Mouse (Mus musculus): Measurements from ENCODE around the gene Ulk3. TPM values are rescaled to one million over a fixed set of nuclear protein-coding genes. Genes with fewer than 3 reads are reported as not detected.

Ulk3 gene
- polyA plus RNA-seq, 1 experiment from 2014 or later, result 3.7 TPM

DNA sequence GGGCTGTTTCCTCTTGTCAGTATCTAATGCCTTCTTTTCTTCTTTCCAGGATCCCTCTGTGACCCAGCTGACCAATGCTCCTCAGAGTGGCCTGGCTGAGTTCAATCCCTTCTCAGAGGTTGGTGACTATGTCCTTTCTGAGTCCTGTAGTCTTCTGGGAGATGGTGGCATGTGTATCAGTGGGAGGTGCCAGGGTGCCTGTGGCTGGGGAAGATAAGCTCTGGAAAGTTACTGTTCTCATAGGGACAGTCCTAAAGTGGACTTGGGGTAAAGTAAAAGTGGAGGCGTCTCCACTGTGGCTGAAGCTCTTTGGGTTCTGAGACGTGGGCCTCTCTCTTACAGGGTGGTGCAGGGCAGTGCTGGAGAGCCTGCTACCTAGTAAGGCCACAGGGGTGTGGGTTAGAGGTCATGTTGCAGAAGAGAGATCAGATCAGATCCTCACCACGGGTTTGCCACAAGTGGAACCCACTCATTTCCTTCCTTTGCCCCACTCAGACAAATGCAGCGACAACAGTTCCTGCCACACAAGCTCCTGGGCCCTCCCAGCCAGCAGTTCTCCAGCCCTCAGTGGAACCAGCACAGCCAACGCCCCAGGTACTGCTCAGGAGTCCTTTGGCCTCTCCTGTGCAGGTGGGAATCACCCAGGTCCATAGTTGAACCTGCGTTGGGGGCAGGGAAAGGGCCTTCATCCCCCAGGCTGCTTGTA, 12.0 kb upstream of the Ulk3 start:
- H3K27me3 ChIP-seq (ENCODE audit: insufficient read depth, low read length), result no peaks in the 10 kb centered on the region
- peaks cover 47% of the 10 kb centered on the region for H3K36me3 ChIP-seq (replicated peaks; ENCODE audit: insufficient read depth, low read length)
- no peak overlapping the region for H3K27ac ChIP-seq (ENCODE audit: low read depth)
- H3K4me1 ChIP-seq (ENCODE audit: insufficient read depth), result peaks cover 5% of the 10 kb centered on the region; the same call in 1 of the 2 replicates
- 39% methylated on average over 6 of the region's 6 CpGs for WGBS (ENCODE audit: insufficient replicate concordance)
- TF ChIP-seq CTCF (IDR thresholded peaks at IDR 0.05; ENCODE audit: low read depth), result no peak
- peak; percentile 24; the same call in 1 of the 2 replicates for TF ChIP-seq EP300 (IDR thresholded peaks at IDR 0.05; ENCODE audit: low read depth)
- no peak overlapping the region for H3K4me2 ChIP-seq (ENCODE audit: low read depth, low read length)
- H3K9ac ChIP-seq (replicated peaks), result no peak overlapping the region
- H3K4me3 ChIP-seq (ENCODE audit: low read depth, low read length), result no peak overlapping the region
- ATAC-seq (peak; percentile 79), DNase-seq (no peak)
- no peaks in the 10 kb centered on the region for H3K9me3 ChIP-seq (ENCODE audit: low read length)

DNA sequence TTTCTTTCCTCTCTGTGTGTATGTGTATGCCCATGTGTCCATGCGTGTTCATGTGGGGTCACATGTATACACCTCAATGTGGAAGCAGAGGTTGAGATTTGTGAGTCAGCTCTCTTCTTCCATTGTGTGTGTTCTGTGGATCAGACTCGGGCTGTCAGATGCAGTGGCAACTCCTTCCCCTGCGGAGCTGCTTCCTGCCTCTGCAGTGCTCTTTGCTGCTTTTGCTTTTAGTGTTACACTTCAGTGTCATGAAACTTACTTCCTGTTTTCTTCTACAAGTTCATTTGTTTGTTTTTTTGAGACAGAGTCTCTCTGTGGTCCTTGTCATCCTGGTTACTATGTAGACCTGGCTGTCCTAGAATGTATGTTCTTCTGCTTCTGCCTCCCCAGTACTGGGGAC, 4.3 kb upstream of the Ulk3 start:
- TF ChIP-seq EP300 (IDR thresholded peaks at IDR 0.05; ENCODE audit: low read depth) (no peak), CTCF (IDR thresholded peaks at IDR 0.05; ENCODE audit: low read depth) (no peak)
- H3K27ac ChIP-seq (ENCODE audit: low read depth), result no peak overlapping the region
- peaks cover 8% of the 10 kb centered on the region for H3K4me1 ChIP-seq (ENCODE audit: insufficient read depth)
- no peaks in the 10 kb centered on the region for H3K27me3 ChIP-seq (ENCODE audit: insufficient read depth, low read length)
- H3K9me3 ChIP-seq (ENCODE audit: low read length), result no peaks in the 10 kb centered on the region
- H3K4me2 ChIP-seq (ENCODE audit: low read depth, low read length), result no peak overlapping the region
- H3K9ac ChIP-seq (replicated peaks), result no peak overlapping the region
- H3K4me3 ChIP-seq (ENCODE audit: low read depth, low read length), result no peak overlapping the region
- 77% methylated on average over 3 of the region's 3 CpGs for WGBS (ENCODE audit: insufficient replicate concordance)
- DNase-seq (no peak), ATAC-seq (no peak)
- H3K36me3 ChIP-seq (replicated peaks; ENCODE audit: insufficient read depth, low read length), result peaks cover 65% of the 10 kb centered on the region

- peaks cover 12% of the 10 kb centered on the region for H3K4me1 ChIP-seq (ENCODE audit: insufficient read depth)
- no peak overlapping the region for H3K4me3 ChIP-seq (ENCODE audit: low read depth, low read length)
- no peak for TF ChIP-seq EP300 (IDR thresholded peaks at IDR 0.05; ENCODE audit: low read depth)
- peak; percentile 47 for TF ChIP-seq CTCF (IDR thresholded peaks at IDR 0.05; ENCODE audit: low read depth)
- H3K9ac ChIP-seq (replicated peaks), result no peak overlapping the region
- ATAC-seq (no peak), DNase-seq (no peak)
- peaks cover 37% of the 10 kb centered on the region for H3K36me3 ChIP-seq (replicated peaks; ENCODE audit: insufficient read depth, low read length)
- H3K27me3 ChIP-seq (ENCODE audit: insufficient read depth, low read length), result no peaks in the 10 kb centered on the region
- H3K27ac ChIP-seq (ENCODE audit: low read depth), result no peak overlapping the region
- no peaks in the 10 kb centered on the region for H3K9me3 ChIP-seq (ENCODE audit: low read length)
- H3K4me2 ChIP-seq (ENCODE audit: low read depth, low read length), result no peak overlapping the region
- WGBS (ENCODE audit: insufficient replicate concordance), result 51% methylated on average over 5 of the region's 5 CpGs
These were observed 1.5 kb downstream of the Ulk3 start for GRCm38 (mm10) chr9:57590726-57591125.

DNA sequence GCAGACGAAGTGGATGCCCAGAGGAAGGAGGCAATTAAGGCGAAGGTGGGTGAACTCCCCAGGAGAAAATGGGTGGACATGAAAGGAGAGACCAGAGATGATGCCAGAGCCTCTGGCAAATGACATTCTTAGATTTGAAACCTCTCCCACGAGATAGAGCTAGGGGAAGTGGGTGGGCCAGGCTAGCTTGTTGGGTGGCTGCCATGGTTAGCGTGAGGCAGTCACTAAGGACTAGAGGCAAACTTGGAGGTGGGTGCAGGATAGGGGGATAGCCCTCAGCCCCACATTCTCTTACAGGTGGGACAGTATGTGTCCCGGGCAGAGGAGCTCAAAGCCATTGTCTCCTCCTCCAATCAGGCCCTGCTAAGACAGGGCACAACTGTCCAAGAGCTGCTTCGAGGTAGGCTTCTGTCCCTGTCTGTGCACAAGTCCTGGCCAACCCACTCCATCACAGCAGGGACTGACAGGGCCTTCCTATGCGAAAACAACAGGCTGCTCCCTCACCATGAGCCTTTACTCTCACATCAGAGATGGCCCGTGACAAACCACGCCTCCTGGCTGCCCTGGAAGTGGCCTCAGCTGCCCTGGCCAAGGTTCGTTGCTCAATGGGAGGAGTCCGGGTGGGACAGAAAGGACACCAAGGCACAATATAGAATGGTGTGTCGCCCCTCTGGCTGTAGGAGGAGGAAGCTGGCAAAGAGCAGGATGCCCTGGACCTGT, 4.4 kb downstream of the Ulk3 start:
- DNase-seq, result peak; percentile 36
- Histone ChIP-seq H3K4me2 (ENCODE audit: low read depth, low read length) (no peak overlapping the region), H3K9me3 (ENCODE audit: low read length) (no peaks in the 10 kb centered on the region), H3K4me3 (ENCODE audit: low read depth, low read length) (no peak overlapping the region), H3K9ac (replicated peaks) (no peak overlapping the region), H3K27ac (ENCODE audit: low read depth) (no peak overlapping the region), H3K4me1 (ENCODE audit: insufficient read depth) (peaks cover 11% of the 10 kb centered on the region), H3K27me3 (ENCODE audit: insufficient read depth, low read length) (no peaks in the 10 kb centered on the region), H3K36me3 (replicated peaks; ENCODE audit: insufficient read depth, low read length) (peaks cover 21% of the 10 kb centered on the region; the same call in 1 of the 2 replicates)
- 62% methylated on average over 12 of the region's 12 CpGs for WGBS (ENCODE audit: insufficient replicate concordance)
- no peak for ATAC-seq
- TF ChIP-seq CTCF (IDR thresholded peaks at IDR 0.05; ENCODE audit: low read depth) (no peak), EP300 (IDR thresholded peaks at IDR 0.05; ENCODE audit: low read depth) (no peak)

GRCm38 (mm10) chr9:57594174-57594509, 4.9 kb downstream of the Ulk3 start:
- WGBS (ENCODE audit: insufficient replicate concordance), result 71% methylated on average over 9 of the region's 9 CpGs
- Histone ChIP-seq H3K36me3 (replicated peaks; ENCODE audit: insufficient read depth, low read length) (peaks cover 21% of the 10 kb centered on the region; the same call in 1 of the 2 replicates), H3K4me2 (ENCODE audit: low read depth, low read length) (no peak overlapping the region), H3K4me1 (ENCODE audit: insufficient read depth) (peaks cover 6% of the 10 kb centered on the region), H3K9ac (replicated peaks) (no peak overlapping the region), H3K4me3 (ENCODE audit: low read depth, low read length) (no peak overlapping the region), H3K9me3 (ENCODE audit: low read length) (no peaks in the 10 kb centered on the region), H3K27me3 (ENCODE audit: insufficient read depth, low read length) (no peaks in the 10 kb centered on the region), H3K27ac (ENCODE audit: low read depth) (no peak overlapping the region)
- DNase-seq, result no peak
- no peak for ATAC-seq
- no peak for TF ChIP-seq EP300 (IDR thresholded peaks at IDR 0.05; ENCODE audit: low read depth)
- no peak for TF ChIP-seq CTCF (IDR thresholded peaks at IDR 0.05; ENCODE audit: low read depth)

DNA sequence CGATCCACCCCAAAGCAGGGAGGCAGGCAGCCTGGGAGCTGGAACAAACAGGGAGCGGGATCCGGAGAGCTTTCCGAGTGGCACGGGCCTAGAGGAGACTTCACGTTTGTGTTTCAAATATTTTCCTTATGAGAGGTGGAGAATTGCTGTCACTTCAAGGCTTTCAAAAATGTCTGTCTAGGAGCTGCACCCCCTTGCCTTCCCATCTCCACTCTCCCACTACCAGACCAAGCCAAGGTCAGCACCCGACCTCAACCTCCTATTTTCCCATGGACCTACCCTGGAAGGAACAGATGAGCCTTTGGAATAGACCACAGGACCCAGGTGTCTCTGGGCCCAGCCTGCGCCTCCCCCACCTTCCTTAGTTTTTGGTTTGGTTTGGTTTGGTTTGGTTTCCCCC, 8.0 kb downstream of the Ulk3 start:
- H3K4me3 ChIP-seq (ENCODE audit: low read depth, low read length), result no peak overlapping the region
- H3K27ac ChIP-seq (ENCODE audit: low read depth), result no peak overlapping the region
- H3K4me2 ChIP-seq (ENCODE audit: low read depth, low read length), result no peak overlapping the region
- H3K9me3 ChIP-seq (ENCODE audit: low read length), result no peaks in the 10 kb centered on the region
- H3K4me1 ChIP-seq (ENCODE audit: insufficient read depth), result no peaks in the 10 kb centered on the region; the same call in 1 of the 2 replicates
- H3K36me3 ChIP-seq (replicated peaks; ENCODE audit: insufficient read depth, low read length), result peaks cover 21% of the 10 kb centered on the region; the same call in 1 of the 2 replicates
- ATAC-seq, result no peak
- H3K27me3 ChIP-seq (ENCODE audit: insufficient read depth, low read length), result no peaks in the 10 kb centered on the region
- H3K9ac ChIP-seq (replicated peaks), result no peak overlapping the region
- no peak for DNase-seq
- TF ChIP-seq CTCF (IDR thresholded peaks at IDR 0.05; ENCODE audit: low read depth) (no peak), EP300 (IDR thresholded peaks at IDR 0.05; ENCODE audit: low read depth) (no peak)
- 84% methylated on average over 8 of the region's 8 CpGs for WGBS (ENCODE audit: insufficient replicate concordance)
